Mouse (Mus musculus) right cerebral cortex, postnatal 36 days (tissue): Measurements from ENCODE around the gene Tef.

ENCODE experiments used
- DNase-seq, 2 experiments: peaks; one replicate each; pipeline ENCODE4 v3.0.0; 2022; ENCODE audit warnings: low spot score in 2 of 2, mixed read lengths in 1 of 2

The Tef gene

GRCm38 (mm10) chr15:81802001-81802890 is at the start of gene Tef:
Gene Tef (plus strand): TSS chr15:81802421.
- DNase-seq, result peak; percentile 99

- no peak for DNase-seq
These were observed 48.6 kb upstream of the Tef start for GRCm38 (mm10) chr15:81753669-81754068.

- DNase-seq, result no peak
These were observed 43.5 kb upstream of the Tef start for GRCm38 (mm10) chr15:81758701-81759100.

- DNase-seq, result no peak
These were observed 42.7 kb upstream of the Tef start for GRCm38 (mm10) chr15:81759542-81759941.

GRCm38 (mm10) chr15:81760361-81761079 is 41.7 kb upstream of the Tef start:
- no peak for DNase-seq

- no peak for DNase-seq
These were observed 40.8 kb upstream of the Tef start for GRCm38 (mm10) chr15:81761381-81761780.

- DNase-seq, result no peak
These were observed 40.3 kb upstream of the Tef start for GRCm38 (mm10) chr15:81761959-81762358.

GRCm38 (mm10) chr15:81764573-81764972 is 37.6 kb upstream of the Tef start:
- DNase-seq, result no peak

GRCm38 (mm10) chr15:81765651-81766050 is 36.6 kb upstream of the Tef start:
- no peak for DNase-seq

- no peak for DNase-seq
These were observed 35.8 kb upstream of the Tef start for GRCm38 (mm10) chr15:81766439-81766838.

GRCm38 (mm10) chr15:81769037-81769436 is 33.2 kb upstream of the Tef start:
- no peak for DNase-seq

GRCm38 (mm10) chr15:81772431-81773120 is 29.6 kb upstream of the Tef start:
- no peak for DNase-seq

- no peak for DNase-seq
These were observed 27.6 kb upstream of the Tef start for GRCm38 (mm10) chr15:81774505-81775171.

- DNase-seq, result no peak
These were observed 25.4 kb upstream of the Tef start for GRCm38 (mm10) chr15:81776631-81777422.

GRCm38 (mm10) chr15:81781816-81782215 is 20.4 kb upstream of the Tef start:
- no peak for DNase-seq

GRCm38 (mm10) chr15:81784762-81785161 is 17.5 kb upstream of the Tef start:
- DNase-seq, result no peak

GRCm38 (mm10) chr15:81785701-81786100 is 16.5 kb upstream of the Tef start:
- DNase-seq, result no peak

- DNase-seq, result no peak
These were observed 14.7 kb upstream of the Tef start for GRCm38 (mm10) chr15:81787525-81787924.

- no peak for DNase-seq
These were observed 9.8 kb upstream of the Tef start for GRCm38 (mm10) chr15:81792444-81792843.

- no peak for DNase-seq
These were observed 6.0 kb upstream of the Tef start for GRCm38 (mm10) chr15:81796228-81796627.

GRCm38 (mm10) chr15:81797861-81798260 is 4.4 kb upstream of the Tef start:
- DNase-seq, result no peak
